Mouse (Mus musculus) stomach, postnatal 0 days (tissue): ENCODE measurements at regions not wholly inside any gene's neighbourhood (a gene's known extent, or its start where the extent isn't known, plus 50 kb on each side); places are given as distances from the start of the nearest gene placed in this dataset.

Source experiments
- CTCF ChIP-seq: IDR thresholded peaks from 2 replicates; pipeline ENCODE4 v1.5.1; 2016; ENCODE audit warnings: antibody characterized with exemption, low read depth, mild to moderate bottlenecking, moderate library complexity
- EP300 ChIP-seq: optimal IDR thresholded peaks from 2 replicates; pipeline ENCODE3; 2016; ENCODE audit warnings: antibody characterized with exemption

DNA sequence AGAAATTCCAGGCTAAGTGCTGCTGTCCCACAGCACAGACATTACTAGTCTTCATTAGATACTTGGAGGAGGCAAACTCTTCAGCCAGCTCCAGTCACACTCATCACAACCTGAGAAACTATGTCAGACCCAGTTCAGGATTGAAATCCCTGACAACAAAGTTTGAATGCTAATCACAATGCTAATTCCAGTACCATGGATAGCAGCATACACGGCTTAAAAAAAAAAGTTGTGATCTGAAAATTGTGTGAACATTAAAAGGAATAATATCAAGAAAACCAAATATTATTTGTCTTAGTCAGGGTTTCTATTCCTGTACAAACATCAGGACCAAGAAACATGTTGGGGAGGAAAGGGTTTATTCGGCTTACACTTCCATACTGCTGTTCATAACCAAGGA is 1305.5 kb downstream of the Diaph3 start:
- TF ChIP-seq EP300 (no peak), CTCF (no peak)
